Mouse (Mus musculus) liver, adult 2 months (tissue): Measurements from ENCODE around the gene Gm37240.

Experiments
- CTCF ChIP-seq: fragments of 200-500 bp; IDR thresholded peaks from 2 replicates; pipeline ENCODE4 v1.5.1; 2011; ENCODE audit warnings: low read depth, low read length, control low read depth
- POLR2A ChIP-seq: fragments of 200-500 bp; IDR thresholded peaks from 2 replicates; pipeline ENCODE4 v1.6.1; 2011; ENCODE audit warnings: low read length, control low read depth; ENCODE audit not compliant: insufficient read depth; ENCODE audit errors: extremely low read depth

GRCm38 (mm10) chr3:85246131-85246530, 641.2 kb downstream of the Gm37240 start:
- TF ChIP-seq CTCF (no peak), POLR2A (no peak)
